Mouse (Mus musculus): ENCODE results near the gene Gm37240.

- TF ChIP-seq CTCF (IDR thresholded peaks at IDR 0.05; ENCODE audit: low read depth, low read length) (no peak), POLR2A (IDR thresholded peaks at IDR 0.05; ENCODE audit: insufficient read depth, low read length) (no peak)
Measured at GRCm38 (mm10) chr3:84867991-84868390, 1019.3 kb downstream of the Gm37240 start.

Data from ES-Bruce4 (cell line).